Mouse (Mus musculus) liver, embryonic 14.5 days (tissue): Measurements from ENCODE around the gene Maff.
A peak's percentile ranks its signal among the peaks of the same experiment; 100 is the strongest.

ENCODE experiments used
- CTCF ChIP-seq: IDR thresholded peaks from 2 replicates; pipeline ENCODE4 v1.5.1; 2016; ENCODE audit warnings: antibody characterized with exemption, low read depth, control low read depth
- EP300 ChIP-seq: IDR thresholded peaks from 2 replicates; pipeline ENCODE4 v1.6.1; 2016; ENCODE audit warnings: antibody characterized with exemption, low read depth

GRCm38 (mm10) chr15:79396736-79397135 lies 50.3 kb downstream of the Maff start:
- TF ChIP-seq CTCF (peak; percentile 72), EP300 (no peak)
